Mouse (Mus musculus): ENCODE measurements at regions not wholly inside any gene's neighbourhood (a gene's known extent, or its start where the extent isn't known, plus 50 kb on each side); places are given as distances from the start of the nearest gene placed in this dataset.

DNA sequence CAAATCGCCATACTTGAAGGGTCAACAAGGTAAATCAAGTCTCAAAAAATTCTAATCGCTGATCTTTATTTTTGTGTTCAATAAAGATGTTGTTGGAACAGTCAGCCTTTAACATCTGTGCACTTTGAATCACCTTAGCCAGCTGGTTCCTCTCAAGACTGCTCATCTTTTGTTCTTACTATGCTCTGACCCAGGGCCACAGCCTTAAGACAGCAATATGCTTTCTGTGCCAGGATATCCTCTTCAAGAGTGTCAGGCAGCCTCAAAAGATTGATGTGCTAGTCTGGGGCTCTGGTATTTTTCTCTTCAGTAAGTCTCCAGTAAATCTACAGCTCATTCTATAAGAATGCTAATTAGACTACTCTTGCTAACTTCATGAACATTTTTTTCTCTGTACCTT lies 199.9 kb downstream of the Dph6 start:
- ATAC-seq (replicated peaks; ENCODE audit: insufficient number of reproducible peaks, low FRiP score, low TSS enrichment, low read depth) (no peak), DNase-seq (ENCODE audit: low spot score) (no peak)
- H3K4me3 ChIP-seq (ENCODE audit: low read depth, low read length), result no peak overlapping the region
- no peaks in the 10 kb centered on the region for H3K27me3 ChIP-seq (ENCODE audit: control insufficient read depth, insufficient read depth, low read length)
- H3K9me3 ChIP-seq (replicated peaks; ENCODE audit: control insufficient read depth, low read length), result no peaks in the 10 kb centered on the region
- H3K36me3 ChIP-seq (replicated peaks; ENCODE audit: control insufficient read depth, insufficient read depth, low read depth, low read length), result no peaks in the 10 kb centered on the region
- H3K4me1 ChIP-seq (ENCODE audit: control insufficient read depth, insufficient read depth, low read length), result no peaks in the 10 kb centered on the region
- no peak overlapping the region for H3K9ac ChIP-seq (replicated peaks; ENCODE audit: low read length)
- H3K4me2 ChIP-seq (ENCODE audit: low read depth, low read length), result no peak overlapping the region
- no peak overlapping the region for H3K27ac ChIP-seq (replicated peaks; ENCODE audit: low read depth, low read length)
- WGBS, result 82% methylated on average over 2 of the region's 2 CpGs

DNA sequence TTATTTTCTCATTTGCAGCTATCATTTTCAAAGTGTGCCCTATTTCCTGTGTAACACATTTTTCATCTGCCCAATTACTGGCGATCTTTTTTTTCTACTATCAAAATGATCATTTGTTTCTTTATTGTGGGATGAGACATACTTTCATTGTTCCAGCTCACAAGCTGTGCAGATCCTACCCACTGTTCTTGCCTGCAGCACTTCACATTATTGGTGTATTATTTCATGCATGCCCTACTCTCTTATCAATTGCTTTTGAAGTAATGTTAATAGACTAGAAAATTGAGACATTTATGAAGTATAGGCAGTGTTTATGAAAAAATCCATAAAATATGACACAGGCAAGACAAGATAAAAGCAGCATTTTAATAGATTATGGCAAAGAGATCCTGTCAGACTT lies 204.6 kb downstream of the Dph6 start:
- no peak for ATAC-seq (replicated peaks; ENCODE audit: insufficient number of reproducible peaks, low FRiP score, low TSS enrichment, low read depth)
- Histone ChIP-seq H3K4me1 (ENCODE audit: control insufficient read depth, insufficient read depth, low read length) (no peaks in the 10 kb centered on the region), H3K9ac (replicated peaks; ENCODE audit: low read length) (no peak overlapping the region), H3K9me3 (replicated peaks; ENCODE audit: control insufficient read depth, low read length) (no peaks in the 10 kb centered on the region), H3K36me3 (replicated peaks; ENCODE audit: control insufficient read depth, insufficient read depth, low read depth, low read length) (no peaks in the 10 kb centered on the region), H3K4me3 (ENCODE audit: low read depth, low read length) (no peak overlapping the region), H3K27ac (replicated peaks; ENCODE audit: low read depth, low read length) (no peak overlapping the region), H3K27me3 (ENCODE audit: control insufficient read depth, insufficient read depth, low read length) (no peaks in the 10 kb centered on the region), H3K4me2 (ENCODE audit: low read depth, low read length) (no peak overlapping the region)
- WGBS, result 88% methylated on average over 1 of the region's 1 CpGs
- no peak for DNase-seq (ENCODE audit: low spot score)

DNA sequence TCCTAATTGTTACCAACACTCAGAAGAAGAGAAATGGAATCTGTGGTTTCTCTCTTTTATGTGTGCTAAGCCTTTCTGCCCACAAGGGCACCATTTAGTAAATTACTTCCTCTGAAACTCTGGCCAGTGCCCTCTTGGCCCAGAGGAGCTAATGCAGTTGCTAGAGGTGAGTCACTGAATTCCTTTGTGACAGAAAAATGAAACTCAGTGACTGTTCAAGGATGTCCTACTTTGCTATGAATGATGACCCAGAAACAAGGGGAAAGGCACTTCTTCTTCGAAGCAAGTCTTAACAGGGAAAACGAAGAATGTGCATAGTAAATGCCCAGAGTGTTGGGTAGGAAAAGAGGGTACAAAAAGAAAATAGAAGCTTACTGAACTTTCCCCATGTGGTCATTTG lies 211.0 kb downstream of the Dph6 start:
- no peaks in the 10 kb centered on the region for H3K36me3 ChIP-seq (replicated peaks; ENCODE audit: control insufficient read depth, insufficient read depth, low read depth, low read length)
- WGBS, result 46% methylated on average over 2 of the region's 2 CpGs
- no peaks in the 10 kb centered on the region for H3K9me3 ChIP-seq (replicated peaks; ENCODE audit: control insufficient read depth, low read length)
- DNase-seq (ENCODE audit: low spot score) (no peak), ATAC-seq (replicated peaks; ENCODE audit: insufficient number of reproducible peaks, low FRiP score, low TSS enrichment, low read depth) (no peak)
- no peak overlapping the region for H3K9ac ChIP-seq (replicated peaks; ENCODE audit: low read length)
- no peaks in the 10 kb centered on the region for H3K4me1 ChIP-seq (ENCODE audit: control insufficient read depth, insufficient read depth, low read length)
- no peak overlapping the region for H3K4me3 ChIP-seq (ENCODE audit: low read depth, low read length)
- no peak overlapping the region for H3K4me2 ChIP-seq (ENCODE audit: low read depth, low read length)
- no peaks in the 10 kb centered on the region for H3K27me3 ChIP-seq (ENCODE audit: control insufficient read depth, insufficient read depth, low read length)
- H3K27ac ChIP-seq (replicated peaks; ENCODE audit: low read depth, low read length), result no peak overlapping the region

DNA sequence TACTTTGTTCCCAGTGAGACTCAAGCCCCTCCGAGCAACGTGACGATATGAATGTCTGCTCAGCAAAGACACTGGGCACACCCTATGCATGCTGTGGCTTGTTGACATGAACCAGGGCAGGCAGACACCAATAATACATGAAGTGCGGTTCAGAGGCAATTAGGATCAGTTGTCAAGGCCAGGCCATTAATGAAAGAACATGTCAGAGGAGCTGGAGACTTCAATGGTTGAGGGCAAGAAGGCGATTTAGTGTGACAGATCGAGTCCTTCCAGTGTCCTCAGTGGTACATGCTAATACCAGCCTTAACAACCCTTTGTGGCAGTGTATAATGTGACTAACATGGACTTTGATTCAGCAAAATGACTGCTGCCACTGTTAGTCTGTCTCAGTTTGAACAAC lies 213.8 kb downstream of the Dph6 start:
- Histone ChIP-seq H3K36me3 (replicated peaks; ENCODE audit: control insufficient read depth, insufficient read depth, low read depth, low read length) (no peaks in the 10 kb centered on the region), H3K4me1 (ENCODE audit: control insufficient read depth, insufficient read depth, low read length) (no peaks in the 10 kb centered on the region), H3K4me3 (ENCODE audit: low read depth, low read length) (no peak overlapping the region), H3K4me2 (ENCODE audit: low read depth, low read length) (no peak overlapping the region), H3K27me3 (ENCODE audit: control insufficient read depth, insufficient read depth, low read length) (no peaks in the 10 kb centered on the region), H3K27ac (replicated peaks; ENCODE audit: low read depth, low read length) (no peak overlapping the region), H3K9ac (replicated peaks; ENCODE audit: low read length) (no peak overlapping the region), H3K9me3 (replicated peaks; ENCODE audit: control insufficient read depth, low read length) (no peaks in the 10 kb centered on the region)
- no peak for ATAC-seq (replicated peaks; ENCODE audit: insufficient number of reproducible peaks, low FRiP score, low TSS enrichment, low read depth)
- 42% methylated on average over 6 of the region's 6 CpGs for WGBS
- DNase-seq (ENCODE audit: low spot score), result peak; percentile 52

DNA sequence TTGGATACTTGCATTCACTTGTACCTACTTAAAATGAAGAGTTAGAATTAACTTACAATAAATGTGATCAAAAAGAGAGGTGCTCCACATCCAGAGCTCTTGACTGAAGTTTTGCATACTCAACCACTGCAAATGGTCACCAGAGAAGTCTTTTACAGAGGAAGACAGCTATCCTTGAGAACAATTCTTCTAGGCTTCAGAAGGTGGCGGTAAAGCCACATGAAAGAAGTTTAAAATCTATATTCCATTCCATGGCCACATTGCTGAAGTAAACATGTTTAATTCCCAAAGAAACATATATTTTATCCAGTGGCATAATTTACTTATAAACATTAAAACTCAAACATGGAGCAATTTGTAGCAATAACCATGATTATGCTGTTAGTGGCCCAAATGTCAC lies 215.1 kb downstream of the Dph6 start:
- Histone ChIP-seq H3K9ac (replicated peaks; ENCODE audit: low read length) (no peak overlapping the region), H3K4me1 (ENCODE audit: control insufficient read depth, insufficient read depth, low read length) (no peaks in the 10 kb centered on the region), H3K27ac (replicated peaks; ENCODE audit: low read depth, low read length) (no peak overlapping the region), H3K27me3 (ENCODE audit: control insufficient read depth, insufficient read depth, low read length) (no peaks in the 10 kb centered on the region), H3K4me3 (ENCODE audit: low read depth, low read length) (no peak overlapping the region), H3K9me3 (replicated peaks; ENCODE audit: control insufficient read depth, low read length) (no peaks in the 10 kb centered on the region), H3K36me3 (replicated peaks; ENCODE audit: control insufficient read depth, insufficient read depth, low read depth, low read length) (no peaks in the 10 kb centered on the region), H3K4me2 (ENCODE audit: low read depth, low read length) (no peak overlapping the region)
- DNase-seq (ENCODE audit: low spot score) (peak; percentile 63), ATAC-seq (replicated peaks; ENCODE audit: insufficient number of reproducible peaks, low FRiP score, low TSS enrichment, low read depth) (no peak)
- WGBS, result 68% methylated on average over 1 of the region's 1 CpGs

DNA sequence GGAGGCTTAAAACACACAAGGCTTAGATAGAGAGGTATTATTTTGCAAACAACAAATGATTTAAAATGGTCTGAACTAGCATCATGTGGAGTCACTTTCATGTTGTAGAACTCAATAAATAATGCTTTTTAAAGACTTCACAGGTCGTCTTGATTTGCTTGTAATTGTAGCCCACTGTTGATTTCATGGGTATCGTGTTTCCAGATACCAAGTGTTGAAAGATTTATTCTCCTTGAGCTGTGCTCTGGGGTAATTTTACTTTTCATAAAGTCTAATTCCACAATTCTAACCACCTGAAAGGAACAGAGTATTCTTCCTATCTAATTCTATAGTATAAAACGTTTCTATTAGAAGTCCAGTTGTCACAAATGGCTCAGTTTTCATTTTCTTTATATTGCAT lies 216.7 kb downstream of the Dph6 start:
- Histone ChIP-seq H3K27me3 (ENCODE audit: control insufficient read depth, insufficient read depth, low read length) (no peaks in the 10 kb centered on the region), H3K4me2 (ENCODE audit: low read depth, low read length) (no peak overlapping the region), H3K4me1 (ENCODE audit: control insufficient read depth, insufficient read depth, low read length) (no peaks in the 10 kb centered on the region), H3K4me3 (ENCODE audit: low read depth, low read length) (no peak overlapping the region), H3K36me3 (replicated peaks; ENCODE audit: control insufficient read depth, insufficient read depth, low read depth, low read length) (no peaks in the 10 kb centered on the region), H3K27ac (replicated peaks; ENCODE audit: low read depth, low read length) (no peak overlapping the region), H3K9ac (replicated peaks; ENCODE audit: low read length) (no peak overlapping the region), H3K9me3 (replicated peaks; ENCODE audit: control insufficient read depth, low read length) (no peaks in the 10 kb centered on the region)
- DNase-seq (ENCODE audit: low spot score), result no peak
- no peak for ATAC-seq (replicated peaks; ENCODE audit: insufficient number of reproducible peaks, low FRiP score, low TSS enrichment, low read depth)
- 42% methylated on average over 3 of the region's 3 CpGs for WGBS

DNA sequence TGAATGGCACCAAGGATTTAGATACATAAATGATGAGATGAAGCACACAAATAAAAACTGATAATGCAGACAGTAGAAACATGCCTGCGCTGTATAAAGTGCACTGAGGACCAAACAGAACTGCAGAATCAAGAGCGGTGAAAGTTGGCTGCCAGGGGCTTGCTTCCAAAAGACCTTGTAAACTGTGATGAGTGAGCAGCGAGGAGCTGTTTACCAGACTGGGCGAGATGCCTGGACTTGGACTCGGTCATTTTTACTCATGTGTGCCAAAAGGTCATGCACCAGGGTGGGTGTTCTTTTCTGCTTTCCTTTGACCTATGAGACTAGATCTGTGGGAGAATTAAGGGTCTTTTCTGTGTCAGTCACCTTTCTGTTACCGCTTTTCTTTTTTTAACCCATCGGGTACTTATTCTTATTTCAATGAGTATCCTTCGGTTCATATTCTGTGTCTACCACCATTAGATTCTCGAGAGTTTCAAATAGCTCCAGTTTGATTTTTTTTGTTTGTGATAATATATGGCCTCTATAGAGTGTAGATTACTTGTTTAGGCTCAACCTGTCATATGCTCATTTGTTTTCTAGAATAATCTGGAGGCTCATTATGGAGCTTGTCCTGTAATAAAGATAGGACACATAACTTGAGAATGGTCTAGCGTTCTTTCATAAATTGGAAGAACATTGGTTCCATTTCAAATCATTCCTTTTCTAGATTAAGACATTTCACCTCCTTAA lies 226.3 kb upstream of the Zfp770 start:
- DNase-seq (ENCODE audit: low spot score), result no peak
- no peak overlapping the region for H3K27ac ChIP-seq (replicated peaks; ENCODE audit: low read depth, low read length)
- H3K27me3 ChIP-seq (ENCODE audit: control insufficient read depth, insufficient read depth, low read length), result no peaks in the 10 kb centered on the region
- H3K9ac ChIP-seq (replicated peaks; ENCODE audit: low read length), result no peak overlapping the region
- H3K9me3 ChIP-seq (replicated peaks; ENCODE audit: control insufficient read depth, low read length), result no peaks in the 10 kb centered on the region
- no peaks in the 10 kb centered on the region for H3K36me3 ChIP-seq (replicated peaks; ENCODE audit: control insufficient read depth, insufficient read depth, low read depth, low read length)
- H3K4me2 ChIP-seq (ENCODE audit: low read depth, low read length), result no peak overlapping the region
- WGBS, result 88% methylated on average over 10 of the region's 10 CpGs
- ATAC-seq (replicated peaks; ENCODE audit: insufficient number of reproducible peaks, low FRiP score, low TSS enrichment, low read depth), result no peak
- no peaks in the 10 kb centered on the region for H3K4me1 ChIP-seq (ENCODE audit: control insufficient read depth, insufficient read depth, low read length)
- H3K4me3 ChIP-seq (ENCODE audit: low read depth, low read length), result no peak overlapping the region

DNA sequence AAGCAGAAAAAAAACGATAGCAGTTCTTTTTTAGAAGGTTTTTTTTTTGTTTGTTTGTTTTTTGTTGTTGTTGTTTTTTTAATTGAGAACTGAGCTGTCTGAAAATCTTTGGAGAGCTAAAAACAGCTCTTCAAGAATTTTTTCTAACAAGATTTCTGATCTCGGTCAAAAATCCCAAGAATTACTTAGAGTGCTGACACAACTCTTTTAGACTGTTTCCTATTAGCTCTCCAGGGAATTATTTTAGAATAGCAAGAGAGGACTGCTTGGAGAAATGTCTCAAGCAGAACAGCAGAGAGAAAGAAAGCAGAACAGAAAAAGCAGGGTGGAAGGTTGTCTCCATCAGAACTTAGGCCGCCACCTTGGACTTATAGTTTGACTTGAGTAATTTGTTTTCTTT lies 218.1 kb upstream of the Zfp770 start:
- Histone ChIP-seq H3K9ac (replicated peaks; ENCODE audit: low read length) (no peak overlapping the region), H3K4me1 (ENCODE audit: control insufficient read depth, insufficient read depth, low read length) (no peaks in the 10 kb centered on the region), H3K27ac (replicated peaks; ENCODE audit: low read depth, low read length) (no peak overlapping the region), H3K4me3 (ENCODE audit: low read depth, low read length) (no peak overlapping the region), H3K36me3 (replicated peaks; ENCODE audit: control insufficient read depth, insufficient read depth, low read depth, low read length) (no peaks in the 10 kb centered on the region), H3K4me2 (ENCODE audit: low read depth, low read length) (no peak overlapping the region), H3K9me3 (replicated peaks; ENCODE audit: control insufficient read depth, low read length) (no peaks in the 10 kb centered on the region), H3K27me3 (ENCODE audit: control insufficient read depth, insufficient read depth, low read length) (no peaks in the 10 kb centered on the region)
- DNase-seq (ENCODE audit: low spot score), result no peak
- WGBS, result 57% methylated on average over 3 of the region's 3 CpGs
- ATAC-seq (replicated peaks; ENCODE audit: insufficient number of reproducible peaks, low FRiP score, low TSS enrichment, low read depth), result no peak
